Mouse (Mus musculus) liver, embryonic 14.5 days (tissue): ENCODE data around the gene Lrrc8a. TPM values are rescaled to one million over a fixed set of nuclear protein-coding genes. Genes with fewer than 3 reads are reported as not detected.

Source experiments
- ATAC-seq: fragments of 200-750 bp; cut with Nextera tagmentation; 2 replicates; pipeline ENCODE4 v1.8.0; 2017; ENCODE audit warnings: moderate number of reproducible peaks, mild to moderate bottlenecking, moderate library complexity; ENCODE audit not compliant: insufficient read depth
- DNase-seq, 3 experiments: peaks; one replicate each; pipeline ENCODE4 v3.0.0-alpha.2; 2012 to 2013; ENCODE audit warnings: low read depth in 3 of 3, low spot score in 3 of 3
- H3K27ac ChIP-seq: fragments of 300-500 bp; sonication (generic); 2 replicates; pipeline ENCODE4 v1.5.1; 2014; ENCODE audit warnings: moderate library complexity, mild to moderate bottlenecking, control low read depth, inconsistent platforms
- H3K27me3 ChIP-seq: fragments of 300-500 bp; sonication (generic); 2 replicates; pipeline ENCODE4 v1.6.1; 2014; ENCODE audit warnings: mild to moderate bottlenecking, low read length, moderate library complexity; ENCODE audit not compliant: control insufficient read depth, insufficient read depth
- H3K36me3 ChIP-seq: fragments of 300-500 bp; sonication (generic); replicated peaks from 2 replicates; pipeline ENCODE4 v1.6.1; 2014; ENCODE audit warnings: low read depth; ENCODE audit not compliant: control insufficient read depth, insufficient read depth
- H3K4me1 ChIP-seq, 2 experiments: fragments of 200-500 bp in 1 of 2; fragments of 300-500 bp in 1 of 2; sonication (generic) in 1 of 2; replicated peaks; 2 replicates each; pipeline ENCODE4 v1.6.1; 2012 to 2014; ENCODE audit warnings: antibody characterized with exemption in 1 of 2, inconsistent platforms in 1 of 2, low read length in 1 of 2; ENCODE audit not compliant: control insufficient read depth in 2 of 2, insufficient read depth in 2 of 2
- H3K4me2 ChIP-seq: fragments of 300-500 bp; sonication (generic); 2 replicates; pipeline ENCODE4 v1.6.1; 2014; ENCODE audit warnings: low read depth, mild to moderate bottlenecking, control low read depth, moderate library complexity
- H3K4me3 ChIP-seq, 2 experiments: fragments of 200-500 bp in 1 of 2; fragments of 300-500 bp in 1 of 2; sonication (generic) in 1 of 2; 2 replicates each; pipeline ENCODE4 v1.5.1; 2012 to 2014; ENCODE audit warnings: low read depth in 2 of 2, low read length in 2 of 2, mild to moderate bottlenecking in 2 of 2, control low read depth in 1 of 2, inconsistent platforms in 1 of 2, moderate library complexity in 1 of 2; ENCODE audit not compliant: insufficient read depth in 1 of 2
- H3K9ac ChIP-seq: fragments of 300-500 bp; sonication (generic); replicated peaks from 2 replicates; pipeline ENCODE4 v1.6.1; 2014; ENCODE audit warnings: mild to moderate bottlenecking, control low read depth, moderate library complexity
- H3K9me3 ChIP-seq: fragments of 300-500 bp; sonication (generic); 2 replicates; pipeline ENCODE4 v1.6.1; 2016; ENCODE audit warnings: low read length, mixed read lengths; ENCODE audit not compliant: control insufficient read depth
- CTCF ChIP-seq: IDR thresholded peaks from 2 replicates; pipeline ENCODE4 v1.5.1; 2016; ENCODE audit warnings: antibody characterized with exemption, low read depth, control low read depth
- EP300 ChIP-seq: IDR thresholded peaks from 2 replicates; pipeline ENCODE4 v1.6.1; 2016; ENCODE audit warnings: antibody characterized with exemption, low read depth
- WGBS: fragments of 180-500 bp; shearing (Covaris S2); extraction: QIAGEN DNeasy Blood & Tissue Kit; methylation state at CpG from one replicate; pipeline ENCODE4 v1.1.7; 2014; ENCODE audit not compliant: insufficient replicate concordance; 5-methylcytosine and 5-hydroxymethylcytosine counted together
- polyA plus RNA-seq, 2 experiments: library from polyadenylated mRNA; depleted of rRNA in 1 of 2; stranded (reverse) in 1 of 2; unstranded in 1 of 2; fragments of >200 nt; fragmentation: Nextera tagmentation in 1 of 2; extraction: Ambion mirVana in 1 of 2; gene quantifications; 2 replicates each; pipeline versions ENCODE4 v1.2.1 to v1.2.3; 2012 to 2014

Lrrc8a gene
- polyA plus RNA-seq, 2 experiments = 3.4 to 10.8 TPM

- DNase-seq (no peak), ATAC-seq (no peak)
- Histone ChIP-seq H3K4me2 (0 out of 2 replicates have a peak overlapping the region, but pooled peaks have one; percentile 11), H3K27ac (no peak overlapping the region; the same call in 1 of the 2 replicates), H3K4me1 (peaks cover 3 to 23% of the 10 kb centered on the region in 2 experiments; a peak in 3 of 4 replicates), H3K9ac (no peak overlapping the region), H3K36me3 (no peaks in the 10 kb centered on the region), H3K27me3 (no peaks in the 10 kb centered on the region), H3K4me3 (no peak overlapping the region), H3K9me3 (no peaks in the 10 kb centered on the region)
- no peak for TF ChIP-seq CTCF
- TF ChIP-seq EP300 = no peak
- 67% methylated on average over 5 of the region's 5 CpGs for WGBS
These were observed 37.1 kb upstream of the Lrrc8a start for GRCm38 (mm10) chr2:30200388-30200925.

- H3K4me3 ChIP-seq = no peak overlapping the region
- DNase-seq (peak; percentile 45 to 52 (median 52)), ATAC-seq (no peak)
- peak; percentile 84 for TF ChIP-seq CTCF
- TF ChIP-seq EP300 = no peak
- no peak overlapping the region for H3K27ac ChIP-seq
- no peak overlapping the region for H3K4me2 ChIP-seq
- peaks cover 3 to 24% of the 10 kb centered on the region in 2 experiments; a peak in 3 of 4 replicates for H3K4me1 ChIP-seq
- H3K36me3 ChIP-seq = no peaks in the 10 kb centered on the region
- no peak overlapping the region for H3K9ac ChIP-seq
- WGBS = 63% methylated on average over 7 of the region's 7 CpGs
- H3K9me3 ChIP-seq = no peaks in the 10 kb centered on the region
- no peaks in the 10 kb centered on the region for H3K27me3 ChIP-seq
These were observed 34.1 kb upstream of the Lrrc8a start for GRCm38 (mm10) chr2:30203439-30203838.

- 2% methylated on average over 13 of the region's 13 CpGs for WGBS
- DNase-seq (no peak), ATAC-seq (peak; percentile 47)
- Histone ChIP-seq H3K4me2 (peak overlapping the region; percentile 98), H3K27ac (peak overlapping the region; percentile 60), H3K9me3 (no peaks in the 10 kb centered on the region), H3K4me3 (peak overlapping the region; percentile 81), H3K4me1 (peaks cover 3 to 18% of the 10 kb centered on the region in 2 experiments; a peak in 3 of 4 replicates), H3K27me3 (no peaks in the 10 kb centered on the region), H3K9ac (peak overlapping the region; percentile 74), H3K36me3 (no peaks in the 10 kb centered on the region)
- TF ChIP-seq CTCF (no peak), EP300 (no peak)
These were observed 32.3 kb upstream of the Lrrc8a start for GRCm38 (mm10) chr2:30205255-30205628.

- peak; percentile 88 to 90 (median 89) for DNase-seq
- Histone ChIP-seq H3K9ac (peak within 1 kb of the TSS; percentile 74), H3K27me3 (no peaks in the 10 kb centered on the region), H3K9me3 (no peaks in the 10 kb centered on the region), H3K36me3 (no peaks in the 10 kb centered on the region), H3K4me3 (peak within 1 kb of the TSS; percentile 81), H3K27ac (peak within 1 kb of the TSS; percentile 60), H3K4me2 (peak within 1 kb of the TSS; percentile 98), H3K4me1 (peaks cover 3 to 15% of the 10 kb centered on the region in 2 experiments; a peak in 3 of 4 replicates)
- ATAC-seq = peak; percentile 89
- TF ChIP-seq EP300 (no peak), CTCF (no peak)
- under 1% methylated on average over 44 of the region's 44 CpGs for WGBS
These were observed 31.7 kb upstream of the Lrrc8a start, which contains the start of gene Kyat1 for GRCm38 (mm10) chr2:30205629-30206357. Gene Kyat1 (minus strand): TSS chr2:30205847.

- Histone ChIP-seq H3K36me3 (no peaks in the 10 kb centered on the region), H3K27me3 (no peaks in the 10 kb centered on the region), H3K4me2 (no peak overlapping the region), H3K9ac (no peak overlapping the region), H3K4me3 (no peak overlapping the region), H3K27ac (no peak overlapping the region), H3K4me1 (peaks cover 3 to 13% of the 10 kb centered on the region in 2 experiments; a peak in 3 of 4 replicates), H3K9me3 (no peaks in the 10 kb centered on the region)
- TF ChIP-seq CTCF (no peak), EP300 (no peak)
- DNase-seq (no peak), ATAC-seq (no peak)
- 68% methylated on average over 4 of the region's 4 CpGs for WGBS
These were observed 30.1 kb upstream of the Lrrc8a start for GRCm38 (mm10) chr2:30207401-30207800.
